Mouse (Mus musculus): ENCODE results near the gene Ndufa4.

DNA sequence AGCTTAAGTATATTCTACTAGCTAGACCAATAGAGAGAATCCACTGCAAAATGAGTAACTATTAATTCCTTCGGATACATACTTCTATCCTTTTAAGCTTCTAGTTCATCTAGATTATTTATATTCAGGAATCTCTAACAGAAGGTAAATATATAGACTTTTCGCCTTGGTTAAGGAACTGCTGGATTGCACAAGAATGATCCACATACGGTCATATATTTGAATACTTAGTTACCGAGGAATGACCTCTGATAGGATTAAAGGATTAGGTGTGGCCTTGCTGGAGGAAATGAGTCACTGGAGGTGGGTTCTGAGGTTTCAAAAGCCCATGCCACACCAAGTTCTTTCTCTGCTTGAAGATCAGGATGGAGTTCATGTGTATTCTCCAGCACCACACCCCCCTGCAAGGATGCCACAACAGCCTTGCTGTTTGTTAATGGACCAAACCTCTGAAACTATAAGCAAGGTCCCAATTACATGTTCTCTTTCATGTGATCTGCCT, 6.4 kb downstream of the Ndufa4 start:
- TF ChIP-seq GATA1 (IDR thresholded peaks at IDR 0.05; ENCODE audit: borderline replicate concordance, low read length), result no peak
- TF ChIP-seq FLI1 (IDR thresholded peaks at IDR 0.05; ENCODE audit: low read length), result no peak
